Mouse (Mus musculus) midbrain, postnatal 0 days (tissue): Measurements from ENCODE around the gene Spats2. TPM values are rescaled to one million over a fixed set of nuclear protein-coding genes. Genes with fewer than 3 reads are reported as not detected.

Source experiments
- ATAC-seq: fragments of 200-750 bp; cut with Nextera tagmentation; 2 replicates; pipeline ENCODE4 v1.8.0; 2017; ENCODE audit warnings: moderate number of reproducible peaks, mild to moderate bottlenecking, moderate TSS enrichment, moderate library complexity; ENCODE audit not compliant: low FRiP score
- DNase-seq: peaks from one replicate; pipeline ENCODE4 v3.0.0-alpha.2; 2015; ENCODE audit warnings: low spot score
- H3K27ac ChIP-seq: fragments of 300-500 bp; sonication (generic); 2 replicates; pipeline ENCODE4 v1.5.1; 2014; ENCODE audit warnings: low read depth, mild to moderate bottlenecking, low read length, mixed read lengths
- H3K27me3 ChIP-seq: fragments of 300-500 bp; sonication (generic); 2 replicates; pipeline ENCODE4 v1.6.1; 2014; ENCODE audit warnings: low read length, control low read depth, mixed read lengths; ENCODE audit not compliant: insufficient read depth
- H3K36me3 ChIP-seq: fragments of 300-500 bp; sonication (generic); 2 replicates; pipeline ENCODE4 v1.6.1; 2014; ENCODE audit warnings: low read length, control low read depth, mixed read lengths; ENCODE audit not compliant: insufficient read depth
- H3K4me1 ChIP-seq: fragments of 300-500 bp; sonication (generic); 2 replicates; pipeline ENCODE4 v1.6.1; 2014; ENCODE audit warnings: mild to moderate bottlenecking, control low read depth, antibody characterized with exemption, low read length, mixed read lengths; ENCODE audit not compliant: insufficient read depth
- H3K4me2 ChIP-seq: fragments of 300-500 bp; sonication (generic); 2 replicates; pipeline ENCODE4 v1.6.1; 2014; ENCODE audit warnings: low read depth, mild to moderate bottlenecking, low read length, mixed read lengths; ENCODE audit not compliant: poor library complexity, severe bottlenecking
- H3K4me3 ChIP-seq: fragments of 300-500 bp; sonication (generic); 2 replicates; pipeline ENCODE4 v1.5.1; 2014; ENCODE audit warnings: low read depth, mild to moderate bottlenecking, low read length, moderate library complexity
- H3K9ac ChIP-seq: fragments of 300-500 bp; sonication (generic); replicated peaks from 2 replicates; pipeline ENCODE4 v1.6.1; 2014; ENCODE audit warnings: mild to moderate bottlenecking, low read length, moderate library complexity, mixed read lengths; ENCODE audit not compliant: poor library complexity, severe bottlenecking
- H3K9me3 ChIP-seq: fragments of 300-500 bp; sonication (generic); 2 replicates; pipeline ENCODE4 v1.6.1; 2016; ENCODE audit warnings: low read length, control low read depth
- CTCF ChIP-seq: IDR thresholded peaks from 2 replicates; pipeline ENCODE4 v1.5.1; 2016; ENCODE audit warnings: antibody characterized with exemption, mild to moderate bottlenecking
- WGBS: fragments of 180-500 bp; shearing (Covaris S2); extraction: QIAGEN DNeasy Blood & Tissue Kit; methylation state at CpG from one replicate; pipeline ENCODE4 v1.1.7; 2014; 5-methylcytosine and 5-hydroxymethylcytosine counted together
- polyA plus RNA-seq: library from polyadenylated mRNA; unstranded; fragments of >200 nt; fragmentation: Nextera tagmentation; extraction: Ambion mirVana; gene quantifications from 2 replicates; pipeline ENCODE4 v1.2.1, GENCODE M21; 2015
- total RNA-seq: library from RNA; depleted of rRNA; stranded (reverse); fragments of >200 nt; gene quantifications from 2 replicates; pipeline ENCODE4 v1.2.3, GENCODE M21; 2014

Spats2 gene
- total and polyA plus RNA-seq, 2 experiments from 2014 or later: 19.5 to 31.8 TPM

DNA sequence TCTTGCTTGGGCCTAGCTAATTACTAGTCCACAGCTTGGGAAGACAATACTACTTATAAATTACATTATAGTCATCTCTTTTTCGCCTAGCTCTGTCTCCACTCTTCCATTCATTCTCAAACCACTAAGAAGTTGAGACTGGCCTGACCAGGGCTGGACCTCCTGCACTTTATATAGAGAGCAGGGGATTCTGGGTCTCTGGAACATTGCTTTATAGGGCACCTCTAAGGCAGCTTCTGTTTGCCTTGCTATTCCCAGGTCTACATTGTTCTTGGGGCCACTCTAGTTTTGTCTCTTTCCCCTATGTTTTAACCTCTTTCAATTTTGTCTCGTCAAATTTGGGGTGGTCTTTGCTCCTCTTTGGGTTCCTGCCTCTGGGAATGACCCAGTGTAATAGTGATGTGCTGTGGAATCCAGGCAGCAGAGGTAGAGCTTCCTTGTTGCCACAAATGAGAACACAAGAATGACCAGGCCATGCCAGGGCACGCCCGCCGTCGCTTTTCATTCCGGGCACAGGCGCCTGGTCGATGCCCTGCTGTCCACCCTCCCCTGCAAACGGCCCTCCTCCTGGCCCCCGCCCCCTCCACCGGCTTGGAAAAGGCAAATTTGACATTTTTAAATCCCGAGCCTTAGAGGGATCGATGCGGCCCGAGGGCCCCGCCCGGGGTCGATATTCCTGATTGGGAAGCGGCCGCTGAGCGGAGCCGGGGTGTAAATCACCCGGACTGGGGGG lies 29.5 kb upstream of the Spats2 start:
- ATAC-seq (no peak), DNase-seq (no peak)
- H3K27ac ChIP-seq: no peak overlapping the region
- H3K9me3 ChIP-seq: no peaks in the 10 kb centered on the region
- peak overlapping the region; percentile 36 for H3K4me3 ChIP-seq
- H3K4me1 ChIP-seq: peaks cover 14% of the 10 kb centered on the region
- WGBS: 8% methylated on average over 24 of the region's 24 CpGs
- TF ChIP-seq CTCF: no peak
- peak overlapping the region; percentile 73 for H3K4me2 ChIP-seq
- no peaks in the 10 kb centered on the region for H3K36me3 ChIP-seq
- H3K9ac ChIP-seq: 0 out of 2 replicates have a peak overlapping the region, but pooled peaks have one; percentile 4
- H3K27me3 ChIP-seq: peaks cover 31% of the 10 kb centered on the region

DNA sequence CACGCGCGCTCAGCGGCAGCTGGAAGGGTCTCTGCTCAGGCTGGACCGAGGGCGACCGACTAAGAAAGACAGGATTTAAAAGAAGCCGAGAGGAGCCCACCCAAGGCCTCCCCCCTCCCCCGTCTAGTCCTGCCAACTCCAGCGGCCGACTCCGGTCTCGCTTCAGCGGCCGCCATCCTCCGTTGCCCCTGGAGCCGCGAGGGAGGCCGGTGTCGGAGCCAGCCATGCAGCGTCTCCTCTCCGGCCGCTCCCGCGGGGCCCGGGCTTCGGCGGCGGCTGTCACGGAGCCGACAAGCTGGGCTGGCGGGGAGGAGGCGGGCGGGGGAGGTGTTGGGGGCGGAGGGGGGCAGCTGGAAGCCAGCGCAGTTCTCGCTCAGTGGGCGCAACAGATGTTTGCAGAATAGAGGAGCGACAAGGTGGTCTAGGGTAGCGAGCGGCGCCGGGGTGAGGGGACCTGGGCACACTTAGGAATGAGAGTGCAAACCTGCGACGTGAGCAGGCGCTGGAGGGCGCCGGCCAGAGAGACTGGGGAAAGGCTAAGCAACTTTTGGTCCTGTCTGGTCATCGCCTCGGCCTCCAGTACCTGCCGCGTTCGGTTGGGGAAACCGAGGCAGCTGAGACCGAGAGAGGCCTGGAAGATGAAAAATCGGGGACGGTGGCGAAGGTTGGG lies 28.8 kb upstream of the Spats2 start:
- Histone ChIP-seq H3K27me3 (peaks cover 31% of the 10 kb centered on the region), H3K4me1 (peaks cover 14% of the 10 kb centered on the region), H3K9ac (0 out of 2 replicates have a peak overlapping the region, but pooled peaks have one; percentile 19), H3K36me3 (no peaks in the 10 kb centered on the region), H3K4me2 (peak overlapping the region; percentile 73), H3K4me3 (peak overlapping the region; percentile 36), H3K9me3 (no peaks in the 10 kb centered on the region), H3K27ac (no peak overlapping the region)
- WGBS: under 1% methylated on average over 36 of the region's 58 CpGs
- TF ChIP-seq CTCF: no peak
- ATAC-seq (no peak), DNase-seq (no peak)

DNA sequence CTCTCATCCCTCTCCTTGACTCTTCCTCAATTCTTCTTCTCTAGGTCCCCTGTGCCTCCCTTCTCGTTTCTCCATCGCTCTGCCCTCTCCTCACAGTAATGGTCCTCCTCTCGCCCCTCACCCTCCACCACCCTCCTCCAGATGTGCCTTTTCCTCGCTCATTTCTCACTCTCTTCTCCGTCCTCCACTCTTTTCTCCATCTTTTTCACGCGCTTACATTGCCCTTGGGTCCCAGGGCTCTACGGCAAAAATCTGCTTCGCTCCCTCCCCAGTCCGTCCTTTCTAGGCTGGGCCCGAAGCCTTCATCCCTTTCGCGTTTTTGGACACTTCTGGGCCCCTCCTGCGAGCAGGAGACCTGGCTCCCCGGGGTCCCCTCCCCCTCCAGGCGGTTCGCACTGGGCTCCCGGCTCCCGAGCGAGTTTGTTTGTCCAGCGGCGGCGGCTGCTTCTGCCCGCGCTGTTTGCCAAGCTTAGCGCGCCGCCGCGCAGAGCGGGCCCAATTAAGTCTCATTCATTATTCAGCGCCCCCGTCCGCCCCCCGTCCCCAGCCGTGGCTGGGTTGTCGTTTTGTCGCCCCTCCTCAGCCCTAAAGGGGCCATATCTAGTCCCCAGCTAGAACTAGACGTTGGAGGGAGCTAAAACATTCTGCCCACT lies 27.8 kb upstream of the Spats2 start:
- WGBS: under 1% methylated on average over 39 of the region's 39 CpGs
- Histone ChIP-seq H3K27ac (no peak overlapping the region), H3K9me3 (no peaks in the 10 kb centered on the region), H3K27me3 (peaks cover 31% of the 10 kb centered on the region), H3K4me2 (peak overlapping the region; percentile 73), H3K9ac (no peak overlapping the region), H3K36me3 (no peaks in the 10 kb centered on the region), H3K4me1 (peaks cover 14% of the 10 kb centered on the region), H3K4me3 (peak overlapping the region; percentile 28)
- no peak for TF ChIP-seq CTCF
- no peak for DNase-seq
- no peak for ATAC-seq

DNA sequence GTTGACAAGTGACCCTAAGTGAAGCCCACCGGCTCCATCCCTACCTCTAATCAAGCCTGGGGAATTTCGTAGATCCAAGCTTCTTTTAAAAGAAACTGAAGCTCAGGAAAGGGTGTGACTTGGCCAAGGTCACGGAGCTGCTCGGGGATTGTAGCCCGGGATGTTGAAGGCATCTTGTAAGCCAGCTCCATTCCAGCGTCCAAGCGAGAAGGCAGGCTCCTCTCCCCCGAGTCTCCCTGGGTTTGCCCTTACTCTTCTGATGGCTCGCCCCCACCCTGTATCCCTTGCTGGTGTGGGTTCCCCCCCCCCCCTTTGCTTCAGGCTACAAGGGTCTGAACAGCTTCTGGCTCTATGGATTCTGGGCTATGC lies 27.2 kb upstream of the Spats2 start:
- peak overlapping the region; percentile 73 for H3K4me2 ChIP-seq
- no peak overlapping the region for H3K9ac ChIP-seq
- H3K36me3 ChIP-seq: no peaks in the 10 kb centered on the region
- no peak overlapping the region for H3K27ac ChIP-seq
- peaks cover 31% of the 10 kb centered on the region for H3K27me3 ChIP-seq
- H3K4me1 ChIP-seq: peaks cover 14% of the 10 kb centered on the region
- WGBS: 4% methylated on average over 9 of the region's 9 CpGs
- DNase-seq: no peak
- ATAC-seq: no peak
- H3K9me3 ChIP-seq: no peaks in the 10 kb centered on the region
- no peak for TF ChIP-seq CTCF
- peak overlapping the region; percentile 28 for H3K4me3 ChIP-seq

DNA sequence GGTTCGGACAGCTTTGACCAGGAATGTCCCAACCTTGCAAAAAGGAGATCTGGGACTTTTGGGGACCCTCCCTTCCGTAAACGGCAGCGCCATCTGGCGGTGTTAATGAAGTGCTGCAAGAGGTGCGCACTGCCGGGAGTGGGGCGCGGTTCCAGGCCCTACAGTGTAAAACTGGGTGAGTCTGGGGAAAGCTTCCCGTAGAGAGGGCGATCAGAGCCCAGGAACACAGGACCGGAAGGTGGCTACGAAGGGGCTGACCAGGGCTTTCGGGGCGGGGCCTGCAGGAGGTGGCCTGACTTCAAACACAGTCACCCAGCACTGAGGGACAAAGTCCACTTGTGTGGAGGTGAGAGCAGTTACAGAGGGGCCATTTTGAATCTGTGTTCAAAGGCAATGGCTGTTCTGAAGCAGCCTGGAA lies 26.6 kb upstream of the Spats2 start:
- Histone ChIP-seq H3K4me2 (0 out of 2 replicates have a peak overlapping the region, but pooled peaks have one; percentile 24), H3K4me1 (peaks cover 14% of the 10 kb centered on the region), H3K9me3 (no peaks in the 10 kb centered on the region), H3K27ac (no peak overlapping the region), H3K27me3 (peaks cover 31% of the 10 kb centered on the region), H3K9ac (no peak overlapping the region), H3K36me3 (no peaks in the 10 kb centered on the region), H3K4me3 (0 out of 2 replicates have a peak overlapping the region, but pooled peaks have one; percentile 7)
- under 1% methylated on average over 15 of the region's 15 CpGs for WGBS
- peak; percentile 36 for DNase-seq
- TF ChIP-seq CTCF: peak; percentile 85
- ATAC-seq: peak; percentile 32; the same call in 1 of the 2 replicates
